Mouse (Mus musculus): ENCODE data around the gene Cfap43.

DNA sequence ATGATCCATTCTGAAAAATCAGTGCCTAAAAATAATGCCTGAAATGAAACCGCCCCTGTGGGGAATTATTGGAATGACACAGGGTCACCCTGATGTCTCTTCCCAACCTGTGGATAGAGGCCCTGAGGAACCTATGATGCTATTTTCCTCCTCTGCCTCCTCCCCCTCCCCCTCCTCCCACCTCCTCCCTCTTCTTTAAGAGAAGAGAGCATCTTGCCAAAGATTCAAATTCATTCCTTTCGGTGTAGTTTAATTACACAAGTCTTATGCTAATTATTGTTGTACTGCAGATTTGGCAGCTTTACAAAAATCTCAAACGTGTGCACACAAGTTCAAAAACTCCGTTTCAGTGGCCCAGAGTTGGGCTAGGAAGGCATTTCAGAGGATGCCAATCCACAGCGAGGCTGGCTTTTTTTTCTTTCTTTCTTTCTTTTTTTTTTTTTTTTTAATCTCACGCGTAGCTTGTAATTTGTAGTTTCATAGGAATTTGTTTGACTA is 193.4 kb downstream of the Cfap43 start:
- TF ChIP-seq ZC3H11A (IDR thresholded peaks at IDR 0.05; ENCODE audit: borderline replicate concordance, low read depth, low read length) (no peak), ZNF384 (IDR thresholded peaks at IDR 0.05; ENCODE audit: low read depth, low read length) (no peak), MAFK (IDR thresholded peaks at IDR 0.05; ENCODE audit: insufficient read depth, low read depth, low read length) (no peak), HCFC1 (IDR thresholded peaks at IDR 0.05; ENCODE audit: borderline replicate concordance, insufficient read depth, low read length) (no peak)

Data from ES-E14 (cell line).